Mouse (Mus musculus) myocyte (in vitro differentiated cells): Measurements from ENCODE around the gene Kif5c. TPM values are rescaled to one million over a fixed set of nuclear protein-coding genes. Genes with fewer than 3 reads are reported as not detected.

Experiments used
- H3K27me3 ChIP-seq: one replicate; pipeline ENCODE4 v1.6.1; 2011; ENCODE audit not compliant: control insufficient read depth, insufficient read depth, insufficient read length
- H3K36me3 ChIP-seq: one replicate; pipeline ENCODE4 v1.6.1; 2011; ENCODE audit not compliant: control insufficient read depth, insufficient read depth
- H3K4me2 ChIP-seq: one replicate; pipeline ENCODE4 v1.6.1; 2011; ENCODE audit warnings: low read depth, control low read depth
- H3K4me3 ChIP-seq: one replicate; pipeline ENCODE4 v1.5.1; 2011; ENCODE audit warnings: mild to moderate bottlenecking, control low read depth, moderate library complexity
- H3K79me2 ChIP-seq: one replicate; pipeline ENCODE4 v1.6.1; 2011; ENCODE audit not compliant: control insufficient read depth, insufficient read depth
- H3ac ChIP-seq: one replicate; pipeline ENCODE4 v1.6.1; 2011; ENCODE audit not compliant: control insufficient read depth, insufficient read length
- CEBPB ChIP-seq: IDR thresholded peaks from 2 replicates; pipeline ENCODE4 v1.6.1; 2011; ENCODE audit warnings: mild to moderate bottlenecking, moderate library complexity; ENCODE audit not compliant: poor library complexity, insufficient read depth, severe bottlenecking
- E2F4 ChIP-seq: IDR thresholded peaks from one replicate; pipeline ENCODE4 v1.6.1; 2011; ENCODE audit warnings: mild to moderate bottlenecking, control low read depth, moderate library complexity; ENCODE audit not compliant: insufficient read depth
- MAX ChIP-seq: IDR thresholded peaks from one replicate; pipeline ENCODE4 v1.6.1; 2011; ENCODE audit warnings: low read depth, mild to moderate bottlenecking, control low read depth
- MYOD1 ChIP-seq, 3 experiments: IDR thresholded peaks; one replicate each; pipeline ENCODE4 v1.6.1; 2011; ENCODE audit warnings: control low read depth in 2 of 3, low read depth in 2 of 3, mild to moderate bottlenecking in 2 of 3, moderate library complexity in 1 of 3; ENCODE audit not compliant: insufficient read length in 2 of 3, control insufficient read depth in 1 of 3
- MYOG ChIP-seq, 3 experiments: IDR thresholded peaks; one replicate each; pipeline ENCODE4 v1.6.1; 2011; ENCODE audit warnings: control low read depth in 2 of 3, low read depth in 2 of 3, mild to moderate bottlenecking in 2 of 3; ENCODE audit not compliant: insufficient read length in 2 of 3, control insufficient read depth in 1 of 3, insufficient read depth in 1 of 3
- POLR2A ChIP-seq: IDR thresholded peaks from one replicate; pipeline ENCODE4 v1.6.1; 2011; ENCODE audit warnings: low read depth, mild to moderate bottlenecking, control low read depth, moderate library complexity; ENCODE audit not compliant: insufficient read length
- POLR2AphosphoS2 ChIP-seq: IDR thresholded peaks from one replicate; pipeline ENCODE4 v1.6.1; 2011; ENCODE audit warnings: low read depth, control low read depth; ENCODE audit not compliant: insufficient read length
- REST ChIP-seq: IDR thresholded peaks from one replicate; pipeline ENCODE4 v1.6.1; 2011; ENCODE audit warnings: mild to moderate bottlenecking, control low read depth, moderate library complexity; ENCODE audit not compliant: insufficient read depth, insufficient read length
- SRF ChIP-seq: IDR thresholded peaks from one replicate; pipeline ENCODE4 v1.6.1; 2011; ENCODE audit warnings: low read depth; ENCODE audit not compliant: control insufficient read depth, insufficient read length
- TCF12 ChIP-seq: IDR thresholded peaks from one replicate; pipeline ENCODE4 v1.6.1; 2011; ENCODE audit warnings: mild to moderate bottlenecking, control low read depth; ENCODE audit not compliant: poor library complexity, insufficient read depth, severe bottlenecking
- TCF3 ChIP-seq: IDR thresholded peaks from one replicate; pipeline ENCODE4 v1.6.1; 2011; ENCODE audit warnings: low read depth, control low read depth; ENCODE audit not compliant: insufficient read length
- USF1 ChIP-seq: IDR thresholded peaks from one replicate; pipeline ENCODE4 v1.6.1; 2011; ENCODE audit warnings: low read depth, mild to moderate bottlenecking, control low read depth, moderate library complexity
- polyA plus RNA-seq: library from polyadenylated mRNA; unstranded; fragments of >200 nt; fragmentation: generic; extraction: Trizol; gene quantifications from one replicate; pipeline ENCODE4 v1.2.1, GENCODE M21; 2012; ENCODE audit warnings: missing spikeins

Kif5c gene
- polyA plus RNA-seq, 1 experiment: 6.2 TPM

DNA sequence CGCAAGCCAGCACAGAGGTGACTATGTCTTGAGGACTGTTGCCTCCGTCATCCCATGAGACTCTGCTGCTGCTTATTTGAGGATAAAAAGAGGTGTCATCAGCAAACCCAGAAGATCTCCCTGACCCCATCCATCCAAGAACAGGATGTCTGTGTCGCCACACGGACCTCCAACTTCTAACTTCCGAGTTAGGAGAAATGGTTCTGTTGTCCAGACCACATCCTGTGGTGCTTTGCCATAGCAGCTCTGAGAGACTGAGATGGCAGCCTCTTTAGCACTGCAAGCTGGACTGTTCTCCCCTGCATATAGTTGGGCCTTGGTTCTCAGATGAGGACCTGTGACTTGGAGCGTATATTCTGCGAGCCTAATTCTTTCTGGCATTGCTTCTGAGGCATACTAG is 97.4 kb downstream of the Kif5c start:
- H3K4me2 ChIP-seq: no peak overlapping the region

DNA sequence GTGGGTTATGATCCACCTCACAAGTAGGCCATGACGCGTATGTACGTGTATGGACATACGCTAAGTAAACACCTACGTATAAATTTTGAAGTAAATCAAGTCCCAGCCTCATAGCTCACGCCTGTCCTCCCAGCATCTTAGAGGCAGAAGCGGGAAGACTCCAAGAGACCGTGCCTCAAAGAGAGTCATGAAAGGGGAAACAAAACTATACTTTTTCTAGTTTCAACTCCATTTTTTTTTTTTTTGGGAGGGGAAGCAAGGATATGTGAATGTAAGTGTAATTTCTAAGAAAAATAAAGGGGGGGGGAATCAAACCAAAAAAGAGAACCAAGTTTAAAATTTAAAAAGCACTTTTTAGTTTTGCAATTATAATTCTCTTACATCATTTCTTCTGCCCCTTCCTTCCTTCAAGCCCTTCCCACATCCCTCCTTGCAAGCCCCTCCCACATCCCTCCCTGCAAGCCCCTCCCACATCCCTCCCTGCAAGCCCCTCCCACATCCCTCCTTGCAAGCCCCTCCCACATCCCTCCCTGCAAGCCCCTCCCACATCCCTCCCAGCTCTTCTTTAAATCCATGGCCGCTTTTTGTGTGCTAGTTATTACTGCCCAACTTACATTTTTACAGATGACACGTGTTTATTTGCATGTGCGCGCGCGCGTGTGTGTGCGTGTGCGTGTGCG is 98.5 kb downstream of the Kif5c start:
- no peak overlapping the region for H3ac ChIP-seq
- no peaks in the 10 kb centered on the region for H3K36me3 ChIP-seq
- H3K4me2 ChIP-seq: no peak overlapping the region
- no peaks in the 10 kb centered on the region for H3K27me3 ChIP-seq
- H3K4me3 ChIP-seq: no peak overlapping the region
- TF ChIP-seq MYOG (IDR thresholded peaks at IDR 0.05; ENCODE audit: control insufficient read depth in 1 of 3, insufficient read depth in 1 of 3, insufficient read length in 2 of 3, low read depth in 2 of 3): no peak
- TF ChIP-seq POLR2A: no peak
- no peak for TF ChIP-seq POLR2AphosphoS2
- no peak for TF ChIP-seq TCF3
- TF ChIP-seq E2F4: no peak
- no peak for TF ChIP-seq MYOD1 (IDR thresholded peaks at IDR 0.05; ENCODE audit: control insufficient read depth in 1 of 3, insufficient read length in 2 of 3, low read depth in 2 of 3)
- TF ChIP-seq TCF12: no peak
- TF ChIP-seq SRF: no peak
- H3K79me2 ChIP-seq: no peaks in the 10 kb centered on the region

More for the DNA sequence above, 97.4 kb downstream of the Kif5c start:
- no peak overlapping the region for H3K4me3 ChIP-seq
- no peaks in the 10 kb centered on the region for H3K36me3 ChIP-seq
- H3K79me2 ChIP-seq: no peaks in the 10 kb centered on the region
- no peak overlapping the region for H3ac ChIP-seq
- no peak for TF ChIP-seq REST
- TF ChIP-seq CEBPB: no peak
- TF ChIP-seq MAX: no peak
- TF ChIP-seq USF1: no peak
- TF ChIP-seq MYOD1 (IDR thresholded peaks at IDR 0.05; ENCODE audit: control insufficient read depth in 1 of 3, insufficient read length in 2 of 3, low read depth in 2 of 3): no peak
- no peak for TF ChIP-seq TCF12
- TF ChIP-seq POLR2AphosphoS2: no peak
- TF ChIP-seq E2F4: no peak
- TF ChIP-seq POLR2A: no peak
- TF ChIP-seq SRF: no peak
- no peak for TF ChIP-seq TCF3
- TF ChIP-seq MYOG (IDR thresholded peaks at IDR 0.05; ENCODE audit: control insufficient read depth in 1 of 3, insufficient read depth in 1 of 3, insufficient read length in 2 of 3, low read depth in 2 of 3): no peak
- no peaks in the 10 kb centered on the region for H3K27me3 ChIP-seq

DNA sequence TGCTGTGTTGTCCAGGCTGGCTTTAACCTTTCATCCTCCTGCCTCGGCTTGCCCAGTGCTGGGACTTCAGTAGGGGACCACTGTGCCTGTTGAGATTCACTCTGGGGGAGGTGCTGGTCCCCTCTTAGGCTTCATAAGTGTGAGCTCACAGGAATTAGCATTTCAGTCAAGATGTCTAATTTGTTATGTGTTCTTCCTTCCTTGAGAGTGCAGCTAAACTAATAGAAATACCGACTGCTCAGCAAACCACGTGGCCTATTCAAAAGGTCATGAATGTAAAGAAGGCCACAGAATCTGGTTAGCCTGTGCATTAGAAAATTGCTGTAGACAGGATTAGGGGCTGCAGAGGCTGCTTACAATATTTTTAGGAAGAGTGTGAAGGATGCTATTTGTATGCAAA is 99.4 kb downstream of the Kif5c start:
- Histone ChIP-seq H3K4me3 (no peak overlapping the region), H3K79me2 (no peaks in the 10 kb centered on the region), H3K27me3 (no peaks in the 10 kb centered on the region), H3K4me2 (no peak overlapping the region), H3K36me3 (no peaks in the 10 kb centered on the region), H3ac (no peak overlapping the region)
- no peak for TF ChIP-seq E2F4
- no peak for TF ChIP-seq POLR2A
- TF ChIP-seq CEBPB: no peak
- TF ChIP-seq MYOD1 (IDR thresholded peaks at IDR 0.05; ENCODE audit: control insufficient read depth in 1 of 3, insufficient read length in 2 of 3, low read depth in 2 of 3): no peak
- TF ChIP-seq TCF12: no peak
- TF ChIP-seq TCF3: no peak
- no peak for TF ChIP-seq USF1
- no peak for TF ChIP-seq SRF
- no peak for TF ChIP-seq MAX
- no peak for TF ChIP-seq REST
- TF ChIP-seq MYOG (IDR thresholded peaks at IDR 0.05; ENCODE audit: control insufficient read depth in 1 of 3, insufficient read depth in 1 of 3, insufficient read length in 2 of 3, low read depth in 2 of 3): no peak
- TF ChIP-seq POLR2AphosphoS2: no peak

DNA sequence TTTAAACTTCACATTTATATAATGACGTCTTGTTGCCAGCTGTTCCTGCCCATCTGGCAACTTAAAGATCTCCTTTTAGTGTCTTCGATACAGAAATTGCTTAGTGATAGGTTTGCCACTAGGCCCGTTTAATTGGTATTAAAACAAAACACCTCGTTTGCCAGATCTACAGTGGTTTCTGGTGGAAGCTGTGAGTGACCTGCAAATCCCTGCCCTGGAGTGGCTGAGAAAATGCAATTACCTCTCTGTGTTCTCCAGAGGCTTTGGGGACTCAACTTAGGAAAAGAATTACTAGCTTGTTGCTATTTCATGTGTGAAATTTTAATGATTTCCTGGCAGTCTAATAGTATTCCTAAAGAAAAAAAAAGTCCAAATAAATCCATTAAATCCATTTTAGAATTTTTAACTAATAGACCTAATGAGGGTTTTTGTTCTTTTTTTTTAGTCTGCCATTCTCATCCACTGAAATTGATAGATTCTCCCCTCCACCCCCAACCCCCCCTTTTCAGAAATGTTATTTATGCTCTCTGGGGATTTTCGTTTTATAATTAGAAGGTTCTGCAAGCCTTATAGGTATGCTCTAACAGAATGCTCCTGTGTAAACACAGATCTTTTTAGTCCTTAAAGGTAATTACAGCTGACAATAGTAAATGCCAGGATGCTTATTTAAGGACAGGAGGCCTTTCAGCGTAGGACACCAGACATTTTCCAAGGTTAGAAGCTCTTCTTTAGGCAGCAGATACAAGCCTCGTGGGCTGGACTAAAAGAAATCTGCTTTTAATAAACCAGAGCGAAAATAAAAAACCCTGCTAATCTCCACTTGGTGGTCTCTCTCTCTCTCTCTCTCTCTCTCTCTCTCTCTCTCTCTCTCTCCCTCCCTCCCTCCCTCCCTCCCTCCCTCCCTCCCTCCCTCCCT is 100.1 kb downstream of the Kif5c start:
- Histone ChIP-seq H3ac (no peak overlapping the region), H3K36me3 (no peaks in the 10 kb centered on the region), H3K4me2 (no peak overlapping the region), H3K79me2 (no peaks in the 10 kb centered on the region), H3K27me3 (no peaks in the 10 kb centered on the region), H3K4me3 (no peak overlapping the region)
- TF ChIP-seq POLR2A: no peak

DNA sequence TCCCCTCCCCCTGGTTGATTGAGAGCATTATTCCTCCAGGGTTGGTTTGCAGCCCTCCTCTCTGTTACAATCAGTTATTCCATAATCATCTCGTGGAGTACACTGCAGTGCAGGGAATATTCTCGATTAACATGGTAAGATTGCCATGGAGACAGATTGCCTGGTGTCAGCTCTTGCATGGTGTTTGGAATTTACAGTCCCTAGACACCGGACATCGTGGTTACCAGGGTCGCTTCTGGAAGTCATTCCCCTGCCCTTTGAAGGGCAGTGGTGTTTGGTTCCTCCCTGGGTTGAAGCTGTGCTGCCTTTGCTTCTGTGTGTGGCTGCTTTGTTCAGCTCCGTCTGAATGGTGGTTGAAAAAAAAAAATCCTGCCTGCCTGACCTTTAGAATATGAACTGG is 100.8 kb downstream of the Kif5c start:
- no peaks in the 10 kb centered on the region for H3K79me2 ChIP-seq
- TF ChIP-seq USF1 (no peak), POLR2AphosphoS2 (no peak), TCF12 (no peak), TCF3 (no peak), E2F4 (no peak), CEBPB (no peak), POLR2A (no peak), MAX (no peak), MYOD1 (IDR thresholded peaks at IDR 0.05; ENCODE audit: control insufficient read depth in 1 of 3, insufficient read length in 2 of 3, low read depth in 2 of 3) (no peak), MYOG (IDR thresholded peaks at IDR 0.05; ENCODE audit: control insufficient read depth in 1 of 3, insufficient read depth in 1 of 3, insufficient read length in 2 of 3, low read depth in 2 of 3) (no peak), SRF (no peak)
- H3K27me3 ChIP-seq: no peaks in the 10 kb centered on the region
- no peak overlapping the region for H3K4me2 ChIP-seq
- no peaks in the 10 kb centered on the region for H3K36me3 ChIP-seq
- H3ac ChIP-seq: no peak overlapping the region
- H3K4me3 ChIP-seq: no peak overlapping the region
